Mouse (Mus musculus): ENCODE data around the gene Pola1.
"Not testable (repeated sequence)": the region's sequence is repeated elsewhere in the genome, so short reads cannot be mapped to it uniquely, and the experiment has no call there.

Gene Pola1

GRCm38 (mm10) chrX:93428956-93429737 is 202.8 kb downstream of the Pola1 start:
- no peak for DNase-seq

GRCm38 (mm10) chrX:93400871-93401270 is 231.1 kb downstream of the Pola1 start:
- not testable (repeated sequence) for DNase-seq

- no peak for DNase-seq
Measured at GRCm38 (mm10) chrX:93397089-93397488, 234.9 kb downstream of the Pola1 start.

GRCm38 (mm10) chrX:93377285-93377972 is 254.5 kb downstream of the Pola1 start:
- DNase-seq: no peak

- no peak for DNase-seq
Measured at GRCm38 (mm10) chrX:93373503-93373902, 258.5 kb downstream of the Pola1 start.

- no peak for DNase-seq
Measured at GRCm38 (mm10) chrX:93369708-93370107, 262.2 kb downstream of the Pola1 start.

- no peak for DNase-seq
Measured at GRCm38 (mm10) chrX:93368211-93368610, 263.7 kb downstream of the Pola1 start.

- no peak for DNase-seq
Measured at GRCm38 (mm10) chrX:93321336-93321735, 310.6 kb downstream of the Pola1 start.

GRCm38 (mm10) chrX:93319979-93320378 is 312.0 kb downstream of the Pola1 start:
- no peak for DNase-seq

- DNase-seq: no peak
Measured at GRCm38 (mm10) chrX:93317577-93317976, 314.4 kb downstream of the Pola1 start.

- no peak for DNase-seq
Measured at GRCm38 (mm10) chrX:93305780-93306179, 326.2 kb downstream of the Pola1 start.

GRCm38 (mm10) chrX:93301798-93302197 is 330.2 kb downstream of the Pola1 start:
- no peak for DNase-seq

- DNase-seq: no peak
Measured at GRCm38 (mm10) chrX:93300183-93300815, 331.7 kb downstream of the Pola1 start.

- no peak for DNase-seq
Measured at GRCm38 (mm10) chrX:93299771-93300170, 332.2 kb downstream of the Pola1 start.

GRCm38 (mm10) chrX:93299046-93299626 is 332.8 kb downstream of the Pola1 start:
- no peak for DNase-seq

- DNase-seq: no peak
Measured at GRCm38 (mm10) chrX:93297001-93297441, 334.9 kb downstream of the Pola1 start.

- DNase-seq: no peak
Measured at GRCm38 (mm10) chrX:93295819-93296218, 336.1 kb downstream of the Pola1 start.

GRCm38 (mm10) chrX:93294736-93295490 is 337.0 kb downstream of the Pola1 start:
- no peak for DNase-seq

GRCm38 (mm10) chrX:93292031-93292430 is 339.9 kb downstream of the Pola1 start:
- DNase-seq: no peak

- DNase-seq: no peak
Measured at GRCm38 (mm10) chrX:93289851-93290380, 342.0 kb downstream of the Pola1 start.

- DNase-seq: no peak
Measured at GRCm38 (mm10) chrX:93289076-93289475, 342.9 kb downstream of the Pola1 start.

- DNase-seq: no peak
Measured at GRCm38 (mm10) chrX:93288339-93288738, 343.6 kb downstream of the Pola1 start.

Data from right cerebral cortex, postnatal 14 days (tissue).